Mouse (Mus musculus) cortical plate, adult 2 months (tissue): ENCODE measurements around the gene Tbc1d23.

Source experiments
- CTCF ChIP-seq: fragments of 200-500 bp; IDR thresholded peaks from 2 replicates; pipeline ENCODE4 v1.5.1; 2011; ENCODE audit warnings: mild to moderate bottlenecking, control low read depth, low read length; ENCODE audit not compliant: insufficient read depth; ENCODE audit errors: extremely low read depth
- POLR2A ChIP-seq: fragments of 200-500 bp; IDR thresholded peaks from 2 replicates; pipeline ENCODE4 v1.6.1; 2011; ENCODE audit warnings: mild to moderate bottlenecking, low read length, control low read depth; ENCODE audit not compliant: insufficient read depth; ENCODE audit errors: extremely low read depth

- no peak for TF ChIP-seq CTCF
- no peak for TF ChIP-seq POLR2A
Measured at GRCm38 (mm10) chr16:57181180-57181579, 50.1 kb downstream of the Tbc1d23 start.
